Mouse (Mus musculus) cortical plate, adult 2 months (tissue): ENCODE measurements around the gene 4933427I04Rik. TPM values are rescaled to one million over a fixed set of nuclear protein-coding genes. Genes with fewer than 3 reads are reported as not detected.

Experiments used
- H3K27ac ChIP-seq: fragments of 200-500 bp; 2 replicates; pipeline ENCODE4 v1.5.1; 2012; ENCODE audit warnings: low read length, control low read depth, inconsistent platforms; ENCODE audit not compliant: insufficient read depth
- H3K4me1 ChIP-seq: fragments of 200-500 bp; 2 replicates; pipeline ENCODE4 v1.6.1; 2011; ENCODE audit warnings: low read length; ENCODE audit not compliant: control insufficient read depth, insufficient read depth
- H3K4me3 ChIP-seq: fragments of 200-500 bp; 2 replicates; pipeline ENCODE4 v1.5.1; 2011; ENCODE audit warnings: mild to moderate bottlenecking, low read length, control low read depth; ENCODE audit not compliant: insufficient read depth
- CTCF ChIP-seq: fragments of 200-500 bp; IDR thresholded peaks from 2 replicates; pipeline ENCODE4 v1.5.1; 2011; ENCODE audit warnings: mild to moderate bottlenecking, control low read depth, low read length; ENCODE audit not compliant: insufficient read depth; ENCODE audit errors: extremely low read depth
- POLR2A ChIP-seq: fragments of 200-500 bp; IDR thresholded peaks from 2 replicates; pipeline ENCODE4 v1.6.1; 2011; ENCODE audit warnings: mild to moderate bottlenecking, low read length, control low read depth; ENCODE audit not compliant: insufficient read depth; ENCODE audit errors: extremely low read depth
- polyA plus RNA-seq: library from polyadenylated mRNA; depleted of rRNA; stranded (reverse); fragments of >200 nt; gene quantifications from 2 replicates; pipeline ENCODE4 v1.2.3, GENCODE M21; 2012; rRNA removed

The 4933427I04Rik gene
- not detected in 2 replicates for polyA plus RNA-seq

DNA sequence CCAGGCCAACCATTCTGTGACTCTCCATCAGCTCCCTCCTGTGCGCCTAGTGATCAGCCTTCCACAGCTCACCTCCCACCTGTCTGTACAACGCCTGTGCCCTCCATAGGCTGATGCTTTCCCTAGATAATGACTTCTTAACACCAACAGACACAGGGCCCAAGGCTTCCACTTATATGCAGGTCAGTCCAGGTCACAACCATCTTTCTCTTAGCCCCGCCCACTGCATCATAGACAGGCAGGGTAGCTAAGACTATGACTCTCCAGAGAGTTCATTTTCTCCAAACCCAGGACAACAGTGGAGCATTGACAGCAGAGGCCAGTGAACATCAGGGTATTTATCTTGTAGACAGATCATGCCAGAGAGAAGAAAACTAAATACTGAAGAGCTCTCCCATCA is at the start of gene 4933427I04Rik:
Gene 4933427I04Rik, plus strand, starts transcription at position 301 of the 400 bp plus-strand sequence.
- Histone ChIP-seq H3K4me3 (no peak within 1 kb of the TSS), H3K27ac (no peak within 1 kb of the TSS), H3K4me1 (no peaks in the 10 kb centered on the region)
- TF ChIP-seq POLR2A (no peak), CTCF (no peak)

DNA sequence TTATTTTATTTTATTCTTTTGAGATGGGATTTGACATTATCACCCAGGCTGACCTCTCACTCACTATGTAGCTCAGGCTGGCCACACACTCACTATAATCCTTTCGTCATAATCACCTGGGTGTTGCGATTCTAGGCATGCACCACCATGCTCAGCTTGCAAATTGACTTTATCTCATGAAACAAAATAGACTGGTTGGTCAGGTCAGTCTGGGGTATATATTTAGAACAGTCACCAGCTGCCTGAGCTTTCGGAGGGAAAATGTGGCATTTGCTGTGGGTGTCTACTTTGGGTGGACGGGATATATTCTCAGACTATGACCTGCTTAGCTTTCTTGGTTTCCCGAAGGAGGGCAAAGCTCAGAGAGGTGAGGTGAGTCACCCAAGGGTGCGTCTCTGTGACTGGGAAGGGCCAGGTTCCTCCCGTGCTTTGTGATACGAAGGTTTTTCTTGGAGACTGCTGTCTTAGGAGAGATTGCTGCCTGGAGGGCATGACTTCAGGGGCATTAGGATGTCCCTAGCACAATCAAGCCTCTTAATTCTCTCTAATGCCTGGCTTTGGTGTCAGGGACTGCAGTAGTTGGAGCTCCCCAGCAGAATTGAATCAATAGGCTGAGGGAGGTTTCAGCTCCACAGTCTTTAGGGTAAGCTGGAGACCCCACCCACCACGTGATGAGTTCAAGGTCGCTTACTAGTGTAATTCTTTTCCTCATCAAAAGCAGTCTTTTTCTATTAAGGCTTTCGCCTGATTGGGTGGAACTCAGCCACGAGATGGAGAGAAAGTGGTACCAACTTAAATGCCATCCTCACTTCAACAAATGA is 48.8 kb upstream of the 4933427I04Rik start:
- Histone ChIP-seq H3K4me3 (no peak overlapping the region), H3K27ac (no peak overlapping the region), H3K4me1 (no peaks in the 10 kb centered on the region; the same call in 1 of the 2 replicates)
- TF ChIP-seq CTCF, result no peak
- no peak for TF ChIP-seq POLR2A

DNA sequence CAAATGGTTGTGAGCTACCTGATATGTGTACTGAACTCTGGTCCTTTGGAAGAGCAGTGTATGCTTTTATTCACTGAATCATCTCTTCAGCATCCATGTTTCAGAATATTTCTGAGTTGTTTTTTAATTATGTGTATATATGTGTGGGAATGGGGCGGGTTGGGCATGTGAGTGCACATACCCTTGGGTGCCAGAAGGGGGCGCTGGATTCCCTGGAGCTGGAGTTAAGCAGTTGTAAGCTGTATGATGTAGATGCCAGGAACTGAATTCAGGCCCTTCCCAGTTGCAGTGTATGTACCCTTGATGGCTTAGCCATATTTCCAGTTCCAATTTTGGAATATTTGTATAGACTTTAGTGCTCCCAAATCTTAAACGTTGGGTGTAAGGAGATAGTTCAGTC is 47.0 kb upstream of the 4933427I04Rik start:
- H3K4me3 ChIP-seq, result no peak overlapping the region
- TF ChIP-seq CTCF (no peak), POLR2A (no peak)
- no peaks in the 10 kb centered on the region; the same call in 1 of the 2 replicates for H3K4me1 ChIP-seq
- H3K27ac ChIP-seq, result no peak overlapping the region

DNA sequence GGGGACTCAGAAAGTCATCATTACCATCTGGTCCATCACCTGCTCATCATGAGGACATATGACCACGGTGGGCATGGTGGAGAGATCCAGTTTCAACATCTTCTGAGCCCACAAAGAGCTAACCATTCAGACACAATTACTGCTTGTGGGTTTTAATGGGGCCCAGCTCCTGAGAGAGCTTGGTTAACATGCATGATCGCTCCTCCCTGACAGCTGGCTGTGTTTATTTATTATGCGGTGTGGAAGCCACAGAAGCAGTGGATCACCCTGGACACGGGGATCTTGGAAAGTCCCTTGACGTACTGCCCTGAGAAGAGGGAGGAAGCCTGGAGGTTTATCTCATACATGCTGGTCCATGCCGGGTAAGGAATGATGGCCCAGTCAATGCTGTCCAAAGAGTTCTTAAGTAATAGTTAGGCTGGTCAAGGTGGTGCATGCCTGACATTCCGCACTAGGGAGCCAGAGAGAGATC is 45.4 kb upstream of the 4933427I04Rik start:
- no peak for TF ChIP-seq POLR2A
- no peak for TF ChIP-seq CTCF
- no peak overlapping the region for H3K4me3 ChIP-seq
- H3K4me1 ChIP-seq, result no peaks in the 10 kb centered on the region; the same call in 1 of the 2 replicates
- H3K27ac ChIP-seq, result no peak overlapping the region

DNA sequence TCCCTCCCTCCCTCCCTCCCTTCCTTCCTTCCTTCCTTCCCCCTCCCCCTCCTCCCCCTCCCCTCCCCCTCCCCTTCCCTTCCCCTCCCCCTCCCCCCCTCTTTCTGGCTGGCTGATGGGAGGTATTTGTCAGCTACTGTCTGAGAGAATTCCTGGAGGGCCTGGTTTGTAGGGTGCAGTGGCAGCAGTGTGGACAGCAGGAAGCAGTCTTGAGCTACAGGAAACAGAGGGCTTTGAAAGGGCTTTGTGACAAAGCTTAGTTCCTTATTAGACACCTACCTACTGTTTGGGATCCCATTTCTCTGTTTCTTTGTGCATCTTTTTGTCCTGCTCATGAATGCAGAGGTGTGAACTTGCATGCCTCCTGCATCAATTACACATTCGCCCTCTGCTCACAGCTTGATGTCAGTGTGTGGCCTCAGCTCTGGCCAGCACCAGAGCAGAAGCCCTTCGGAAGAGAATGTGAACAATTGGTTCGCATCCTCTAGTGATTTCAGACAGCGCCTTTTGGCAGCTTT is 40.3 kb upstream of the 4933427I04Rik start:
- no peak overlapping the region for H3K4me3 ChIP-seq
- no peak for TF ChIP-seq POLR2A
- peak; percentile 62 for TF ChIP-seq CTCF
- H3K27ac ChIP-seq, result no peak overlapping the region
- H3K4me1 ChIP-seq, result no peaks in the 10 kb centered on the region

DNA sequence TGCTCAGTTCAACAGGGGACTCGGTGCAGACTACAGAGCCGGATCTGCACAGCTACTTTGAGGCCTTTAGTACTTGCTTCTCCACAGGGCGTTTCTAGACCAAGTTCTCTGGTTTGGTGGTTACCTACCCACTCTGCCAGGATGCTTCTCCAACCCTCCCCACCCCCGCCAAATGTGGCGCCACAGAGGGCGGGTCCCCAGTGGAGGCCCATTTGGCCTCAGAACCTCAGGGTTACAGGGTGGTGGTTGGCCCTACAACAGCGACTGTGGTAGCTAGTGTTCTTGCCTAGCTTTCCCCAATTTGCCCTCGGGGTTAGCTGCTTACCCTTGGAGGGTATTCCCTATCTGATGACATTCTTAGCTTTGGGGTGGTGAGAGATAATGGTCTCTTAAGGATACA is 17.4 kb upstream of the 4933427I04Rik start:
- no peaks in the 10 kb centered on the region for H3K4me1 ChIP-seq
- no peak overlapping the region for H3K27ac ChIP-seq
- H3K4me3 ChIP-seq, result no peak overlapping the region
- no peak for TF ChIP-seq CTCF
- TF ChIP-seq POLR2A, result no peak

DNA sequence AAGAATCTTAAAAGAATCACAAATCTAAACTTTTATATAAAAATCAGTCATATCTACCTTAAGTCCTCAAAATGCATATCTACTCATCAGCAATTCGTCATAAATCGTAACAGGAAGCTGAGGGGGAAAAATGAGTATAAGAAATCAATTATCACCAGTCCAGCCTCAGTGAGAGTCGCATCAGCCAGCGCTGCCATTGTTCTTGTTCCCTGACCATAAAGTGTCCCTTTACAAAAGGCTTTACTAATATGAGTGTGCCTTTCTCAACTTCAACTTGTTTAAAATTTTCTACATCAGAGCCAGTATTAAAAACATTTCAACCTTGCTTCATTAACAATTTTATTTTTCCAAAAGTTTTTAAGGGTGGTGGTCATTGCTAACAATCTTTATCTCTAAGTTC is 2.6 kb upstream of the 4933427I04Rik start:
- no peak overlapping the region for H3K27ac ChIP-seq
- no peaks in the 10 kb centered on the region for H3K4me1 ChIP-seq
- H3K4me3 ChIP-seq, result no peak overlapping the region
- TF ChIP-seq POLR2A (no peak), CTCF (no peak)

DNA sequence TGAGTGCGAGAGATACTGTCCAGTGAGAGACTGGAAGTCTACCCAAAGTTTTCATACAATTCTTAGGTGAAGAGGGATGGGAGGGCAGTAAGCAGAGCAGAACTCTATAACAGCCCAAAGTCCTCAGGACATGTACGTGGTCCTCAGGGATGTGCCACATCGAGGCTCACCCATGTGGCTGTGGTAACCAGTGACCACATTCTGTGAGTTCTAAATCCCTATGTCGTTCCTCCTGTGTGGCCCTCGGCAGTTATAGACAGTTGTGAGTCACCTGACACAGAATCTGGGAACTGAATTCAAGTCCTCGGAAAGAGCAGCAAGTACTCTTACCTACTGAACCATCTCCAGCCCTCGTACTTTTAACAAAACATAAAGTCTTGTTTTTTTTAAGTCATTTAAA is 1.4 kb upstream of the 4933427I04Rik start:
- H3K4me1 ChIP-seq, result no peaks in the 10 kb centered on the region
- H3K27ac ChIP-seq, result no peak overlapping the region
- TF ChIP-seq POLR2A, result no peak
- TF ChIP-seq CTCF, result no peak
- H3K4me3 ChIP-seq, result no peak overlapping the region

DNA sequence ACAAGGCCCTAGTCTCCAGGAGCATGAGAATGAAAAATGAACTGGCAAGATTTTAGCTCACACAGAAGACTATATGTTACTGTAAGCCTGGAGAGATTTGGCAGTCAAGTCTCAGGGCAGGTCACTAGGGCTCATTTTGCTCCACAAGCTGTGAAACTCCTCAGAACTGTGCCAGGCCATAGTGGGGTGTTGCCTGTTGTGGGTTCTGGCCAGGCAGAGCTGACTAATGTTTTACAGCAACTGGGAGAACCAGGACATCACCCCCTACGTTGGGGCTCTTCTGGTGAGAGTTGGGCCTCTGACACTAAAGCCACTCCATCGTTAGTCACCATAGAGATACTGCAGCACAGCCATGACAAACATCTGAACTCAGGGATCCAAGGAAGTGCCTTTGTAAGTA is 324 bp downstream of the 4933427I04Rik start:
- TF ChIP-seq CTCF (no peak), POLR2A (no peak)
- Histone ChIP-seq H3K4me3 (no peak overlapping the region), H3K27ac (no peak overlapping the region), H3K4me1 (no peaks in the 10 kb centered on the region)

DNA sequence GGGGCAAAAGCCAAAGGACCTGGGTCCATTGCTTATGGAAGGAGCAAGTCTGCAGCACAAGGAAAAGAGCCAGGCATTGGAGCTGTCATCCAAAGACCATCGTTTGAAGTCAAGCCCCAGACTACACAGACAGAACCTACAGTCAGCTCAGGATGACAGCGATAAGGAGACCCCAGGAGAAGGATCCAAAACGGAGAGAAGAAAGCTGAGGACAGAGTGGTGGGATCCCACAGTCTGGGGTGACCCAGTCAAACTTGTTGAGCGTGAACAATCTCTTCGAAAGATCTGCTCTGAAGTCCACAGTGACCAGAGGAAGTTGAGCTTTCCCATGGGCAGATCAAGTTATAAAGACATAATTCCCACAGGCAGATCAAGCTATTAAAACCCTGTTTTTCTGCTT is 1.1 kb downstream of the 4933427I04Rik start:
- H3K4me1 ChIP-seq, result no peaks in the 10 kb centered on the region
- TF ChIP-seq POLR2A, result no peak
- no peak for TF ChIP-seq CTCF
- no peak overlapping the region for H3K4me3 ChIP-seq
- H3K27ac ChIP-seq, result no peak overlapping the region
